Mouse (Mus musculus) kidney, adult 2 months (tissue): Measurements from ENCODE around the gene Ttll13. TPM values are rescaled to one million over a fixed set of nuclear protein-coding genes. Genes with fewer than 3 reads are reported as not detected.

ENCODE experiments used
- DNase-seq: peaks from one replicate; pipeline ENCODE4 v3.0.0; 2021
- H3K27ac ChIP-seq: fragments of 200-500 bp; 2 replicates; pipeline ENCODE4 v1.5.1; 2012; ENCODE audit warnings: low read depth, low read length, control low read depth, inconsistent platforms; ENCODE audit not compliant: insufficient read depth
- H3K27me3 ChIP-seq: fragments of 200-500 bp; replicated peaks from 2 replicates; pipeline ENCODE4 v1.6.1; 2012; ENCODE audit warnings: mild to moderate bottlenecking, moderate library complexity, low read length, inconsistent platforms; ENCODE audit not compliant: control insufficient read depth, insufficient read depth
- H3K36me3 ChIP-seq: fragments of 200-500 bp; 2 replicates; pipeline ENCODE4 v1.6.1; 2012; ENCODE audit warnings: mild to moderate bottlenecking, moderate library complexity, low read length, inconsistent platforms; ENCODE audit not compliant: control insufficient read depth, insufficient read depth
- H3K4me1 ChIP-seq: fragments of 200-500 bp; 2 replicates; pipeline ENCODE4 v1.6.1; 2011; ENCODE audit warnings: low read length; ENCODE audit not compliant: control insufficient read depth, insufficient read depth
- H3K4me3 ChIP-seq: fragments of 200-500 bp; 2 replicates; pipeline ENCODE4 v1.5.1; 2011; ENCODE audit warnings: mild to moderate bottlenecking, low read depth, low read length, control low read depth; ENCODE audit not compliant: insufficient read depth
- CTCF ChIP-seq: fragments of 200-500 bp; conservative IDR thresholded peaks from 2 replicates; pipeline ENCODE4 v1.5.1; 2011; ENCODE audit warnings: low read depth, mild to moderate bottlenecking, control low read depth, low read length, moderate library complexity, mixed read lengths; ENCODE audit not compliant: insufficient read depth, insufficient read length
- POLR2A ChIP-seq: fragments of 200-500 bp; IDR thresholded peaks from one replicate; pipeline ENCODE4 v1.6.1; 2011; ENCODE audit warnings: low read depth, low read length, control low read depth
- WGBS: fragments of 180-500 bp; shearing (Covaris S2); methylation state at CpG from one replicate; pipeline ENCODE4 v1.1.7; 2018; 5-methylcytosine and 5-hydroxymethylcytosine counted together
- polyA plus RNA-seq: library from polyadenylated mRNA; depleted of rRNA; stranded (reverse); fragments of >200 nt; gene quantifications from 2 replicates; pipeline ENCODE4 v1.2.3, GENCODE M21; 2012

Ttll13 gene
- polyA plus RNA-seq, 1 experiment: 1.4 TPM

- Histone ChIP-seq H3K4me3 (no peak overlapping the region), H3K36me3 (peaks cover 2% of the 10 kb centered on the region; the same call in 1 of the 2 replicates), H3K27me3 (no peaks in the 10 kb centered on the region), H3K27ac (no peak overlapping the region), H3K4me1 (peaks cover 21% of the 10 kb centered on the region)
- DNase-seq: no peak
- TF ChIP-seq CTCF (no peak), POLR2A (no peak)
- 95% methylated on average over 4 of the region's 4 CpGs for WGBS
These were observed 19.1 kb upstream of the Ttll13 start for GRCm38 (mm10) chr7:80227065-80227464.

GRCm38 (mm10) chr7:80230196-80230595 is 16.0 kb upstream of the Ttll13 start:
- H3K27ac ChIP-seq: no peak overlapping the region
- no peak overlapping the region for H3K4me3 ChIP-seq
- 30% methylated on average over 6 of the region's 6 CpGs for WGBS

GRCm38 (mm10) chr7:80231971-80232488 is 14.1 kb upstream of the Ttll13 start:
- peak; percentile 89 for DNase-seq
- H3K27me3 ChIP-seq: no peaks in the 10 kb centered on the region
- TF ChIP-seq POLR2A (no peak), CTCF (no peak)
- H3K36me3 ChIP-seq: peaks cover 2% of the 10 kb centered on the region; the same call in 1 of the 2 replicates
- peak overlapping the region; percentile 81 for H3K4me3 ChIP-seq
- peak overlapping the region; percentile 84 for H3K27ac ChIP-seq
- WGBS: under 1% methylated on average over 29 of the region's 29 CpGs
- H3K4me1 ChIP-seq: peaks cover 25% of the 10 kb centered on the region

More at GRCm38 (mm10) chr7:80230196-80230595, 16.0 kb upstream of the Ttll13 start:
- peaks cover 25% of the 10 kb centered on the region for H3K4me1 ChIP-seq
- peaks cover 2% of the 10 kb centered on the region; the same call in 1 of the 2 replicates for H3K36me3 ChIP-seq
- H3K27me3 ChIP-seq: no peaks in the 10 kb centered on the region
- TF ChIP-seq CTCF (no peak), POLR2A (no peak)
- DNase-seq: peak; percentile 63

- peak within 1 kb of the TSS; percentile 90 for H3K4me3 ChIP-seq
- no peaks in the 10 kb centered on the region for H3K36me3 ChIP-seq
- TF ChIP-seq POLR2A (peak; percentile 35), CTCF (no peak)
- peaks cover 21% of the 10 kb centered on the region for H3K4me1 ChIP-seq
- H3K27ac ChIP-seq: peak within 1 kb of the TSS; percentile 84
- DNase-seq: peak; percentile 98
- under 1% methylated on average over 55 of the region's 56 CpGs for WGBS
- H3K27me3 ChIP-seq: no peaks in the 10 kb centered on the region
These were observed 13.6 kb upstream of the Ttll13 start, which contains the start of the genes Cib1 and Gdpgp1 for GRCm38 (mm10) chr7:80232489-80233029. Gene Cib1, minus strand, starts transcription at chr7:80232813. Gene Gdpgp1, plus strand, starts transcription at chr7:80232865.

- WGBS: 69% methylated on average over 9 of the region's 9 CpGs
- no peak overlapping the region for H3K27ac ChIP-seq
- no peak for DNase-seq
- no peaks in the 10 kb centered on the region for H3K27me3 ChIP-seq
- TF ChIP-seq POLR2A (no peak), CTCF (no peak)
- H3K4me3 ChIP-seq: no peak overlapping the region
- no peaks in the 10 kb centered on the region for H3K36me3 ChIP-seq
- peaks cover 21% of the 10 kb centered on the region for H3K4me1 ChIP-seq
These were observed 12.4 kb upstream of the Ttll13 start for GRCm38 (mm10) chr7:80233799-80234198.

- H3K4me3 ChIP-seq: no peak overlapping the region
- 0 out of 2 replicates have a peak, but pooled peaks cover 4% of the 10 kb centered on the region for H3K4me1 ChIP-seq
- no peak for DNase-seq
- H3K27ac ChIP-seq: no peak overlapping the region
- no peak for TF ChIP-seq CTCF
- no peak for TF ChIP-seq POLR2A
- H3K27me3 ChIP-seq: no peaks in the 10 kb centered on the region
- H3K36me3 ChIP-seq: no peaks in the 10 kb centered on the region; the same call in 1 of the 2 replicates
- WGBS: 88% methylated on average over 10 of the region's 10 CpGs
These were observed 7.6 kb upstream of the Ttll13 start for GRCm38 (mm10) chr7:80238542-80238941.

- TF ChIP-seq CTCF: no peak
- TF ChIP-seq POLR2A: no peak
- Histone ChIP-seq H3K4me3 (no peak overlapping the region), H3K27me3 (no peaks in the 10 kb centered on the region), H3K36me3 (no peaks in the 10 kb centered on the region; the same call in 1 of the 2 replicates), H3K4me1 (no peaks in the 10 kb centered on the region), H3K27ac (no peak overlapping the region)
- DNase-seq: no peak
- WGBS: 79% methylated on average over 4 of the region's 4 CpGs
These were observed 4.5 kb upstream of the Ttll13 start for GRCm38 (mm10) chr7:80241661-80242060.
